Mouse (Mus musculus) CH12.LX (cell line): ENCODE results near the gene Mgat5. TPM values are rescaled to one million over a fixed set of nuclear protein-coding genes. Genes with fewer than 3 reads are reported as not detected.

ENCODE experiments used
- DNase-seq: peaks from one replicate; pipeline ENCODE4 v3.0.0-alpha.2; 2013; ENCODE audit errors: extremely low read depth
- H3K27ac ChIP-seq: 2 replicates; pipeline ENCODE4 v1.5.1; 2012; ENCODE audit warnings: low read depth, mild to moderate bottlenecking, control low read depth, moderate library complexity; ENCODE audit not compliant: insufficient read depth
- H3K27me3 ChIP-seq: replicated peaks from 2 replicates; pipeline ENCODE3; 2012; ENCODE audit warnings: inconsistent platforms
- H3K36me3 ChIP-seq, 2 experiments: replicated peaks in 1 of 2; 2 replicates each; pipeline versions ENCODE3 to v1.6.1; 2012; ENCODE audit warnings: inconsistent platforms in 1 of 2, low read length in 1 of 2, mild to moderate bottlenecking in 1 of 2, mixed read lengths in 1 of 2, moderate library complexity in 1 of 2; ENCODE audit not compliant: control insufficient read depth in 1 of 2, insufficient read depth in 1 of 2
- H3K4me1 ChIP-seq, 2 experiments: 2 replicates each; pipeline ENCODE4 v1.6.1; 2012; ENCODE audit warnings: inconsistent platforms in 1 of 2, moderate library complexity in 1 of 2; ENCODE audit not compliant: insufficient read depth in 2 of 2, control insufficient read depth in 1 of 2
- H3K4me2 ChIP-seq: 2 replicates; pipeline ENCODE4 v1.6.1; 2012; ENCODE audit warnings: low read depth, mild to moderate bottlenecking, control low read depth; ENCODE audit not compliant: poor library complexity, insufficient read depth, severe bottlenecking
- H3K4me3 ChIP-seq, 3 experiments: fragments of 150-350 bp in 1 of 3; sonication (generic) in 1 of 3; replicated peaks in 1 of 3; 2 replicates each; pipeline versions ENCODE3 to v1.5.1; 2011 to 2012; ENCODE audit warnings: low read depth in 2 of 3, low read length in 2 of 3, mild to moderate bottlenecking in 2 of 3, moderate library complexity in 2 of 3, control low read depth in 1 of 3, improper control_type of control experiment in 1 of 3, inconsistent platforms in 1 of 3, mixed read lengths in 1 of 3; ENCODE audit not compliant: poor library complexity in 1 of 3
- H3K79me2 ChIP-seq: replicated peaks from 2 replicates; pipeline ENCODE4 v1.6.1; 2012; ENCODE audit warnings: mild to moderate bottlenecking, moderate library complexity; ENCODE audit not compliant: control insufficient read depth, poor library complexity, insufficient read depth, severe bottlenecking; ENCODE audit errors: extremely low read depth
- H3K9ac ChIP-seq: 2 replicates; pipeline ENCODE4 v1.6.1; 2012; ENCODE audit warnings: low read depth, mild to moderate bottlenecking, control low read depth, moderate library complexity; ENCODE audit not compliant: insufficient read depth
- H3K9me3 ChIP-seq: replicated peaks from 2 replicates; pipeline ENCODE3; 2012; ENCODE audit warnings: low read length, inconsistent platforms, mixed read lengths
- BHLHE40 ChIP-seq: IDR thresholded peaks from 2 replicates; pipeline ENCODE4 v1.6.1; 2011; ENCODE audit warnings: mild to moderate bottlenecking, low read depth, low read length, improper control_type of control experiment
- CHD1 ChIP-seq: IDR thresholded peaks from 2 replicates; pipeline ENCODE4 v1.6.1; 2012; ENCODE audit warnings: low read depth, low read length, improper control_type of control experiment, inconsistent platforms
- CHD2 ChIP-seq: IDR thresholded peaks from 2 replicates; pipeline ENCODE4 v1.6.1; 2011; ENCODE audit warnings: low read length, improper control_type of control experiment
- CTCF ChIP-seq, 2 experiments: IDR thresholded peaks in 1 of 2; conservative IDR thresholded peaks in 1 of 2; 2 replicates each; pipeline ENCODE4 v1.5.1; 2011 to 2012; ENCODE audit warnings: low read depth in 2 of 2, low read length in 2 of 2, improper control_type of control experiment in 1 of 2, inconsistent platforms in 1 of 2, mild to moderate bottlenecking in 1 of 2, moderate library complexity in 1 of 2
- E2F4 ChIP-seq: IDR thresholded peaks from 2 replicates; pipeline ENCODE4 v1.6.1; 2011; ENCODE audit warnings: low read depth, low read length, improper control_type of control experiment; ENCODE audit not compliant: insufficient replicate concordance
- ELF1 ChIP-seq: IDR thresholded peaks from 2 replicates; pipeline ENCODE4 v1.6.1; 2014; ENCODE audit warnings: low read depth, mild to moderate bottlenecking, inconsistent platforms, low read length, improper control_type of control experiment
- EP300 ChIP-seq: IDR thresholded peaks from 2 replicates; pipeline ENCODE4 v1.6.1; 2011; ENCODE audit warnings: low read length, improper control_type of control experiment
- ETS1 ChIP-seq: conservative IDR thresholded peaks from 2 replicates; pipeline ENCODE4 v1.6.1; 2012; ENCODE audit warnings: low read depth, mild to moderate bottlenecking, inconsistent platforms, low read length, improper control_type of control experiment, moderate library complexity
- HCFC1 ChIP-seq: IDR thresholded peaks from 2 replicates; pipeline ENCODE4 v1.6.1; 2012; ENCODE audit warnings: low read depth, mild to moderate bottlenecking, inconsistent platforms, low read length, improper control_type of control experiment
- IRF4 ChIP-seq: IDR thresholded peaks from 2 replicates; pipeline ENCODE4 v1.6.1; 2014; ENCODE audit warnings: low read depth, mild to moderate bottlenecking, inconsistent platforms, low read length, improper control_type of control experiment
- JUN ChIP-seq: IDR thresholded peaks from 2 replicates; pipeline ENCODE4 v1.6.1; 2011; ENCODE audit warnings: low read depth, mild to moderate bottlenecking, low read length, improper control_type of control experiment, moderate library complexity; ENCODE audit not compliant: insufficient read depth
- JUND ChIP-seq: conservative IDR thresholded peaks from 2 replicates; pipeline ENCODE4 v1.6.1; 2011; ENCODE audit warnings: low read depth, low read length, improper control_type of control experiment
- KAT2A ChIP-seq: IDR thresholded peaks from 2 replicates; pipeline ENCODE4 v1.6.1; 2012; ENCODE audit warnings: low read length, improper control_type of control experiment, inconsistent platforms; ENCODE audit not compliant: insufficient replicate concordance
- MAFK ChIP-seq: IDR thresholded peaks from 2 replicates; pipeline ENCODE4 v1.6.1; 2011; ENCODE audit warnings: low read length, improper control_type of control experiment; ENCODE audit not compliant: insufficient replicate concordance
- MAX ChIP-seq: IDR thresholded peaks from 2 replicates; pipeline ENCODE4 v1.6.1; 2011; ENCODE audit warnings: low read length, improper control_type of control experiment
- MAZ ChIP-seq: IDR thresholded peaks from 2 replicates; pipeline ENCODE4 v1.6.1; 2012; ENCODE audit warnings: low read depth, mild to moderate bottlenecking, inconsistent platforms, low read length, improper control_type of control experiment, moderate library complexity
- MEF2A ChIP-seq: IDR thresholded peaks from 2 replicates; pipeline ENCODE4 v1.6.1; 2014; ENCODE audit warnings: low read depth, mild to moderate bottlenecking, inconsistent platforms, low read length, improper control_type of control experiment, borderline replicate concordance
- MYC ChIP-seq: IDR thresholded peaks from 2 replicates; pipeline ENCODE4 v1.6.1; 2011; ENCODE audit warnings: low read depth, mild to moderate bottlenecking, improper control_type of control experiment, low read length
- NRF1 ChIP-seq: IDR thresholded peaks from 2 replicates; pipeline ENCODE4 v1.6.1; 2014; ENCODE audit warnings: low read depth, mild to moderate bottlenecking, inconsistent platforms, low read length, improper control_type of control experiment, moderate library complexity
- POLR2A ChIP-seq: IDR thresholded peaks from 2 replicates; pipeline ENCODE4 v1.6.1; 2011; ENCODE audit warnings: low read depth, mild to moderate bottlenecking, improper control_type of control experiment, low read length
- POLR2AphosphoS2 ChIP-seq: IDR thresholded peaks from 2 replicates; pipeline ENCODE4 v1.6.1; 2011; ENCODE audit warnings: low read depth, low read length, improper control_type of control experiment
- RAD21 ChIP-seq: IDR thresholded peaks from 2 replicates; pipeline ENCODE4 v1.6.1; 2011; ENCODE audit warnings: low read depth, mild to moderate bottlenecking, low read length, improper control_type of control experiment, moderate library complexity
- RCOR1 ChIP-seq: conservative IDR thresholded peaks from 2 replicates; pipeline ENCODE4 v1.6.1; 2012; ENCODE audit warnings: low read depth, mild to moderate bottlenecking, inconsistent platforms, low read length, improper control_type of control experiment
- SIN3A ChIP-seq: IDR thresholded peaks from 2 replicates; pipeline ENCODE4 v1.6.1; 2012; ENCODE audit warnings: low read length, improper control_type of control experiment, inconsistent platforms
- SMC3 ChIP-seq: IDR thresholded peaks from 2 replicates; pipeline ENCODE4 v1.6.1; 2011; ENCODE audit warnings: low read depth, low read length, improper control_type of control experiment
- TBP ChIP-seq: conservative IDR thresholded peaks from 2 replicates; pipeline ENCODE4 v1.6.1; 2011; ENCODE audit warnings: low read depth, low read length, improper control_type of control experiment
- TCF12 ChIP-seq: IDR thresholded peaks from 2 replicates; pipeline ENCODE4 v1.6.1; 2014; ENCODE audit warnings: low read depth, mild to moderate bottlenecking, inconsistent platforms, low read length, improper control_type of control experiment
- UBTF ChIP-seq: IDR thresholded peaks from 2 replicates; pipeline ENCODE4 v1.6.1; 2012; ENCODE audit warnings: low read depth, mild to moderate bottlenecking, inconsistent platforms, low read length, improper control_type of control experiment, moderate library complexity
- ZC3H11A ChIP-seq: IDR thresholded peaks from 2 replicates; pipeline ENCODE4 v1.6.1; 2012; ENCODE audit warnings: low read depth, mild to moderate bottlenecking, inconsistent platforms, low read length, improper control_type of control experiment
- ZKSCAN1 ChIP-seq: IDR thresholded peaks from 2 replicates; pipeline ENCODE4 v1.6.1; 2012; ENCODE audit warnings: low read depth, inconsistent platforms, low read length, improper control_type of control experiment, borderline replicate concordance
- ZMIZ1 ChIP-seq: IDR thresholded peaks from 2 replicates; pipeline ENCODE4 v1.6.1; 2012; ENCODE audit warnings: low read depth, mild to moderate bottlenecking, inconsistent platforms, low read length, improper control_type of control experiment
- ZNF384 ChIP-seq: IDR thresholded peaks from 2 replicates; pipeline ENCODE4 v1.6.1; 2012; ENCODE audit warnings: low read depth, low read length, improper control_type of control experiment, inconsistent platforms
- dilution Hi-C: fragments of 300-500 bp; cut with MboI; formaldehyde crosslinking; loops from 2 replicates; pipeline ENCODE4 v1.14.3; 2020; ENCODE audit warnings: low sequenced_read_pairs; ENCODE audit not compliant: extremely low pct_unique_long_range_greater_than_20kb, extremely low pct_ligation_motif_present
- in situ Hi-C: fragments of 300-500 bp; cut with MboI; formaldehyde crosslinking; loops from 3 replicates; pipeline ENCODE4 v1.14.3; 2019; ENCODE audit warnings: low sequenced_read_pairs, low pct_ligation_motif_present, low pct_unique_long_range_greater_than_20kb, mixed read lengths
- polyA plus RNA-seq: library from polyadenylated mRNA; unstranded; fragments of >175 nt; gene quantifications from 2 replicates; pipeline ENCODE4 v1.2.1, GENCODE M21; 2012; ENCODE audit warnings: low read depth; ENCODE audit not compliant: insufficient read length
- total RNA-seq, 2 experiments: library from RNA; depleted of rRNA; stranded (reverse); fragments of 300-350 nt in 1 of 2; fragments of >200 nt in 1 of 2; gene quantifications; 2 replicates each; pipeline ENCODE4 v1.2.3; 2012 to 2014

The Mgat5 gene
- total and polyA plus RNA-seq, 3 experiments, result 5.9 to 8.8 (median 6.6) TPM

DNA sequence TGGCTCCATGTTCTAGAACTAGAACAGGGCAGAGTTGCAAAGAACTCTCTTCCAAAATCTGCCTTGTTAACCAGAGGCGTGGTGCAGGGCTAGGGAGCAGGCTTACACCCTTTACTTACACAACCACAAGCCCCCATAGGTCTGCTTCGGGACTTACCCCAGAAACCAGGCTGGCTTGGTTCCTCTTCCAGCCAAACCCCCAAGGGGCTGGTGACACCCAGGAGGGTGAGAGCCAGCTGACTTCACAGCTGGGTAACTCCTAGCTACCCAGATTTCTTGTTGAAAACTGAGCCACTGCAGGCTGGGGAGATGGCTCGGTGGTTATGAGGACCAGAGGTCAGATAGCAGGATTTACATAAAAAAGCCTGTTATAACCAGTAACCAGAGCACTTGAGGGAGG lies 309.7 kb downstream of the Mgat5 start:
- Histone ChIP-seq H3K4me3 (no peak overlapping the region), H3K27ac (peak overlapping the region; percentile 92), H3K27me3 (no peaks in the 10 kb centered on the region), H3K36me3 (peaks cover 0 to 31% of the 10 kb centered on the region in 2 experiments), H3K9me3 (peaks cover 33% of the 10 kb centered on the region), H3K79me2 (no peaks in the 10 kb centered on the region), H3K9ac (no peak overlapping the region), H3K4me2 (peak overlapping the region; percentile 8; the same call in 1 of the 2 replicates), H3K4me1 (peaks cover 33 to 51% of the 10 kb centered on the region in 2 experiments)
- in situ Hi-C loops (no loop called here), dilution Hi-C loops (no loop called here)
- TF ChIP-seq POLR2AphosphoS2 (no peak), IRF4 (peak; percentile 87; the same call in 1 of the 2 replicates), RCOR1 (0 out of 2 replicates have a peak, but pooled peaks have one; percentile 10), KAT2A (no peak), E2F4 (no peak), MAZ (peak; percentile 94), HCFC1 (no peak), BHLHE40 (peak; percentile 88), SIN3A (peak; percentile 84; the same call in 1 of the 2 replicates), MAX (0 out of 2 replicates have a peak, but pooled peaks have one; percentile 6), EP300 (peak; percentile 93), JUN (no peak), ETS1 (peak; percentile 99), MYC (0 out of 2 replicates have a peak, but pooled peaks have one; percentile 16), CHD1 (no peak), MEF2A (peak; percentile 92), TCF12 (peak; percentile 97), MAFK (peak; percentile 77), CHD2 (peak; percentile 52; the same call in 1 of the 2 replicates), ZNF384 (peak; percentile 82), RAD21 (no peak), TBP (0 out of 2 replicates have a peak, but pooled peaks have one; percentile 39), ELF1 (no peak), ZC3H11A (no peak), NRF1 (no peak), JUND (no peak), CTCF (conservative IDR thresholded peaks at IDR 0.05 in 1 of 2, IDR thresholded peaks at IDR 0.05 in 1 of 2; ENCODE audit: low read depth in 2 of 2, low read length in 2 of 2) (no peak), SMC3 (no peak), ZMIZ1 (peak; percentile 57; the same call in 1 of the 2 replicates), POLR2A (peak; percentile 39), UBTF (0 out of 2 replicates have a peak, but pooled peaks have one; percentile 50), ZKSCAN1 (no peak)
- peak; percentile 97 for DNase-seq
